24 mouse cellular contexts compared by ENCODE assay signal in genomic region chr3:130795396-130795795, GRCm38 (mm10).
A peak's percentile ranks its signal among the peaks of the same experiment; 100 is the strongest.
DNase-seq lines count a peak whose midpoint lies in the region; ATAC-seq lines count a peak whose summit lies in the region.
"Had no signal": no experiment of that assay in that cellular context is flagged by ENCODE, and none has a peak within 500 bp of the region (broad histone marks: within the 10 kb centered on the region; RNA-seq: fewer than 3 reads in every experiment).

No protein-coding gene starts in this region.

- no peak overlapping the region for H3K4me2 ChIP-seq in forebrain, embryonic 11.5 days (ENCODE audit: low read depth, low read length, severe bottlenecking)
- no peak overlapping the region for H3K4me2 ChIP-seq in forebrain, embryonic 14.5 days (ENCODE audit: low read length)
- H3K4me2 ChIP-seq in heart, embryonic 11.5 days = no peak overlapping the region

- no peaks in the 10 kb centered on the region for H3K36me3 ChIP-seq in forebrain, embryonic 11.5 days (ENCODE audit: control insufficient read depth, insufficient read depth, low read length)
- no peaks in the 10 kb centered on the region for H3K36me3 ChIP-seq in forebrain, embryonic 14.5 days (ENCODE audit: control insufficient read depth, insufficient read depth, low read length)
- H3K36me3 ChIP-seq in heart, embryonic 11.5 days (ENCODE audit: control insufficient read depth, insufficient read depth, low read length) = no peaks in the 10 kb centered on the region
- 0 out of 2 replicates have a peak, but pooled peaks cover 2% of the 10 kb centered on the region for H3K36me3 ChIP-seq in heart, embryonic 10.5 days
- H3K36me3 ChIP-seq: G1E had no signal

- peak; percentile 16 for DNase-seq in forebrain, embryonic 11.5 days (ENCODE audit: low spot score)
- DNase-seq in forebrain, embryonic 14.5 days (ENCODE audit: low spot score) = no peak
- DNase-seq in heart, adult 11 months = peak; percentile 76
- DNase-seq in heart, embryonic 10.5 days (ENCODE audit: low spot score) = peak; percentile 53
- DNase-seq in heart, postnatal 4 days = no peak
- peak; percentile 10 for DNase-seq in adipocyte (ENCODE audit: low spot score)
- DNase-seq in adrenal gland, postnatal 4 days (ENCODE audit: low spot score in 2 of 2) = no peak
- DNase-seq: adrenal gland, adult 2 months; adrenal gland, adult 8-10 months; adrenal gland, postnatal 10 days; adrenal gland, postnatal 14 days; adrenal gland, postnatal 25 days; adrenal gland, postnatal 36 days; B cell, adult 2 months; cerebellum, adult 11 months; cerebellum, adult 11-12 months; cerebellum, adult 18-20 months; cerebellum, adult 2 months had no signal

- 82% methylated on average over 4 of the region's 4 CpGs for WGBS in forebrain, embryonic 11.5 days
- 90% methylated on average over 4 of the region's 4 CpGs for WGBS in forebrain, embryonic 14.5 days
- WGBS in heart, embryonic 11.5 days (ENCODE audit: insufficient replicate concordance) = 82% methylated on average over 4 of the region's 4 CpGs
- WGBS in heart, embryonic 10.5 days = 81% methylated on average over 4 of the region's 4 CpGs

- no peak overlapping the region for H3K27ac ChIP-seq in forebrain, embryonic 11.5 days (ENCODE audit: low read depth, low read length)
- H3K27ac ChIP-seq in forebrain, embryonic 14.5 days (ENCODE audit: low read depth, low read length) = no peak overlapping the region
- no peak overlapping the region for H3K27ac ChIP-seq in heart, embryonic 11.5 days (ENCODE audit: low read depth, low read length)
- H3K27ac ChIP-seq in heart, embryonic 10.5 days = no peak overlapping the region

- H3K27me3 ChIP-seq in forebrain, embryonic 11.5 days (ENCODE audit: control insufficient read depth, insufficient read depth, low read length) = no peaks in the 10 kb centered on the region
- no peaks in the 10 kb centered on the region for H3K27me3 ChIP-seq in forebrain, embryonic 14.5 days (replicated peaks; ENCODE audit: control insufficient read depth, insufficient read depth, low read length)
- no peaks in the 10 kb centered on the region for H3K27me3 ChIP-seq in heart, embryonic 11.5 days (ENCODE audit: control insufficient read depth, insufficient read depth, low read length)
- no peaks in the 10 kb centered on the region for H3K27me3 ChIP-seq in heart, embryonic 10.5 days (ENCODE audit: insufficient read depth, poor library complexity, severe bottlenecking)
- H3K27me3 ChIP-seq: CH12.LX, Patski had no signal

- H3K9ac ChIP-seq in forebrain, embryonic 11.5 days (ENCODE audit: low read length) = no peak overlapping the region
- H3K9ac ChIP-seq in forebrain, embryonic 14.5 days (ENCODE audit: low read length) = no peak overlapping the region
- H3K9ac ChIP-seq in heart, embryonic 11.5 days (ENCODE audit: low read depth, low read length) = no peak overlapping the region

- H3K4me1 ChIP-seq in forebrain, embryonic 11.5 days (replicated peaks; ENCODE audit: control insufficient read depth, insufficient read depth, low read length) = no peaks in the 10 kb centered on the region
- no peaks in the 10 kb centered on the region for H3K4me1 ChIP-seq in forebrain, embryonic 14.5 days (ENCODE audit: control insufficient read depth, insufficient read depth, low read length)
- H3K4me1 ChIP-seq in heart, embryonic 11.5 days (ENCODE audit: control insufficient read depth, insufficient read depth, low read length) = peaks cover 4% of the 10 kb centered on the region
- H3K4me1 ChIP-seq in heart, embryonic 10.5 days = peaks cover 9% of the 10 kb centered on the region; the same call in 1 of the 2 replicates

- H3K4me3 ChIP-seq in forebrain, embryonic 11.5 days (ENCODE audit: low read depth, low read length) = no peak overlapping the region
- no peak overlapping the region for H3K4me3 ChIP-seq in forebrain, embryonic 14.5 days (ENCODE audit: low read depth, low read length)
- H3K4me3 ChIP-seq in heart, embryonic 11.5 days (ENCODE audit: low read depth, low read length) = no peak overlapping the region
- no peak overlapping the region for H3K4me3 ChIP-seq in heart, embryonic 10.5 days

- no peak for ATAC-seq in forebrain, embryonic 11.5 days (replicated peaks; ENCODE audit: low FRiP score)
- no peak for ATAC-seq in forebrain, embryonic 14.5 days
- no peak for ATAC-seq in heart, embryonic 11.5 days (replicated peaks; ENCODE audit: insufficient number of reproducible peaks, low FRiP score, low TSS enrichment)
- ATAC-seq: activated CD4-positive, CD25-positive, alpha-beta regulatory T cell, adult 4 months; CD4-positive, CD25-positive, alpha-beta regulatory T cell, adult 4 months; Patski had no signal

- no peaks in the 10 kb centered on the region for H3K9me3 ChIP-seq in forebrain, embryonic 11.5 days (ENCODE audit: control insufficient read depth, low read length)
- no peaks in the 10 kb centered on the region for H3K9me3 ChIP-seq in forebrain, embryonic 14.5 days (replicated peaks; ENCODE audit: control insufficient read depth, low read length)
- H3K9me3 ChIP-seq in heart, embryonic 11.5 days (replicated peaks; ENCODE audit: control insufficient read depth, low read length) = no peaks in the 10 kb centered on the region
- no peaks in the 10 kb centered on the region for H3K9me3 ChIP-seq in heart, embryonic 10.5 days

Comparison
In these comparisons a context has a peak if more than half of its experiments do, and no peak if none do; other contexts are left out.
1. DNase-seq: peak in forebrain, embryonic 11.5 days (single experiment), heart, adult 11 months (single experiment), heart, embryonic 10.5 days (single experiment) and adipocyte (single experiment); none in forebrain, embryonic 14.5 days (single experiment), heart, postnatal 4 days (single experiment) and adrenal gland, postnatal 4 days (0 of 2).